Mouse (Mus musculus): ENCODE results near the gene Edil3. TPM values are rescaled to one million over a fixed set of nuclear protein-coding genes. Genes with fewer than 3 reads are reported as not detected.

Gene Edil3
- total RNA-seq (2023; ENCODE audit: inconsistent age) = 0.26 to 0.32 TPM in 2 of 4 replicates, not detected in the others

DNA sequence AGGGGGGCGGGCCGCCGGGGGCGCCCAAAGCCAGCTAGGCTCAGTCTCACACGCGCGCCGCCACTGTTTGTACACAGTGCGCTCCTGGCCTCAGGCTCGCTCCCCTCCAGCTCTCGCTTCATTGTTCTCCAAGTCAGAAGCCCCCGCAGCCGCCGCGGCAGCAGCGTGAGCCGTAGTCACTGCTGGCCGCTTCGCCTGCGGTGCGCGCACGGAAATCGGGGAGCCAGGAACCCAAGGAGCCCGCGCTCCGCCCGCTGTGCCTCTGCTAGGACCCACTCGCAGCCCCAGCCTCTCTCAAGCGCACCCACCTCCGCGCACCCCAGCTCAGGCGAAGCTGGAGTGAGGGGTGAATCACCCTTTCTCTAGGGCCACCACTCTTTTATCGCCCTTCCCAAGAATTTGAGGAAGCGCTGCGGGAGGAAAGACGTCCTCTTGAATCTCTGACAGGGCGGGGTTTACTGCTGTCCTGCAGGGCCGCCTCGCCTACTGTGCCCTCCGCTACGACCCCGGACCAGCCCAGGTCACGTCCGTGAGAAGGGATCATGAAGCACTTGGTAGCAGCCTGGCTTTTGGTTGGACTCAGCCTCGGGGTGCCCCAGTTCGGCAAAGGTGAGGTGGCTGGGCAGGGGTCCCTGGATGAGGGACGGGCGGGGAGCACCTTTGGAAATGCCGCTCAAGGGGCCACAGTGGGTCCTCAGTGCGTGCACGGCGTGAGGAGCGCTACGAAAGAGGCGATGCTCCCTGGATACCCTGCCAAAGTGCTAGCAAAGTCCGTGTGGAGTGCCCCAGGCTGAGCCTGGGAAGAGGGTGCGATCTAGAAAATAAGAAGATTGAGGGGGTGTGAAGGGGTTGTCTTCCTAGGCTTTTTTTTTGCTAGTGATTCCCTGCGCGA lies at the start of gene Edil3:
TSS of gene Edil3 (plus strand) at position 33 of the 892 bp plus-strand sequence.

Measured in B cell, adult (primary cell).